Mouse (Mus musculus): ENCODE results near the gene Sdr42e1. TPM values are rescaled to one million over a fixed set of nuclear protein-coding genes. Genes with fewer than 3 reads are reported as not detected.
A peak's percentile ranks its signal among the peaks of the same experiment; 100 is the strongest.

Gene Sdr42e1
- polyA plus RNA-seq, 1 experiment = 1.0 TPM

GRCm38 (mm10) chr8:117634406-117634805 is 39.1 kb downstream of the Sdr42e1 start:
- H3K4me3 ChIP-seq (ENCODE audit: insufficient read depth, low read length) = no peak overlapping the region
- no peaks in the 10 kb centered on the region for H3K4me1 ChIP-seq (ENCODE audit: control insufficient read depth, insufficient read depth, low read length)
- no peak overlapping the region for H3K27ac ChIP-seq (ENCODE audit: insufficient read depth, low read length)
- TF ChIP-seq CTCF (IDR thresholded peaks at IDR 0.05; ENCODE audit: borderline replicate concordance, insufficient read depth, low read length) (no peak), POLR2A (IDR thresholded peaks at IDR 0.05; ENCODE audit: low read depth, low read length) (no peak)

- no peak overlapping the region for H3K27ac ChIP-seq (ENCODE audit: insufficient read depth, low read length)
- no peaks in the 10 kb centered on the region for H3K4me1 ChIP-seq (ENCODE audit: control insufficient read depth, insufficient read depth, low read length)
- no peak overlapping the region for H3K4me3 ChIP-seq (ENCODE audit: insufficient read depth, low read length)
- no peak for TF ChIP-seq POLR2A (IDR thresholded peaks at IDR 0.05; ENCODE audit: low read depth, low read length)
- no peak for TF ChIP-seq CTCF (IDR thresholded peaks at IDR 0.05; ENCODE audit: borderline replicate concordance, insufficient read depth, low read length)
Measured at GRCm38 (mm10) chr8:117632532-117632931, 41.0 kb downstream of the Sdr42e1 start.

- no peaks in the 10 kb centered on the region for H3K4me1 ChIP-seq (ENCODE audit: control insufficient read depth, insufficient read depth, low read length)
- no peak overlapping the region for H3K4me3 ChIP-seq (ENCODE audit: insufficient read depth, low read length)
- no peak overlapping the region for H3K27ac ChIP-seq (ENCODE audit: insufficient read depth, low read length)
- no peak for TF ChIP-seq CTCF (IDR thresholded peaks at IDR 0.05; ENCODE audit: borderline replicate concordance, insufficient read depth, low read length)
- no peak for TF ChIP-seq POLR2A (IDR thresholded peaks at IDR 0.05; ENCODE audit: low read depth, low read length)
Measured at GRCm38 (mm10) chr8:117627096-117627495, 46.4 kb downstream of the Sdr42e1 start.

GRCm38 (mm10) chr8:117626040-117626838 is 47.2 kb downstream of the Sdr42e1 start:
- TF ChIP-seq CTCF (IDR thresholded peaks at IDR 0.05; ENCODE audit: borderline replicate concordance, insufficient read depth, low read length) (peak; percentile 80), POLR2A (IDR thresholded peaks at IDR 0.05; ENCODE audit: low read depth, low read length) (no peak)
- no peak overlapping the region for H3K27ac ChIP-seq (ENCODE audit: insufficient read depth, low read length)
- no peaks in the 10 kb centered on the region for H3K4me1 ChIP-seq (ENCODE audit: control insufficient read depth, insufficient read depth, low read length)
- H3K4me3 ChIP-seq (ENCODE audit: insufficient read depth, low read length) = no peak overlapping the region

GRCm38 (mm10) chr8:117612861-117613260 is 60.6 kb downstream of the Sdr42e1 start:
- no peak overlapping the region for H3K4me3 ChIP-seq (ENCODE audit: insufficient read depth, low read length)

More at GRCm38 (mm10) chr8:117612861-117613260, 60.6 kb downstream of the Sdr42e1 start:
- H3K27ac ChIP-seq (ENCODE audit: insufficient read depth, low read length) = no peak overlapping the region
- TF ChIP-seq POLR2A (IDR thresholded peaks at IDR 0.05; ENCODE audit: low read depth, low read length) = no peak
- H3K4me1 ChIP-seq (ENCODE audit: control insufficient read depth, insufficient read depth, low read length) = no peaks in the 10 kb centered on the region

Other genes starting within 250 kb of the Sdr42e1 start
- 2.6 and 3.2 TPM in 2 replicates for gene Plcg2, start 175.4 kb downstream of the Sdr42e1 start, polyA plus RNA-seq (2011; ENCODE audit: insufficient read length, low read depth, missing spikeins)
- gene Hsd17b2, start 28.2 kb upstream of the Sdr42e1 start, polyA plus RNA-seq (2011; ENCODE audit: insufficient read length, low read depth, missing spikeins) = not detected in 2 replicates
- 48.9 and 52.4 TPM in 2 replicates for gene Mphosph6, start 128.3 kb upstream of the Sdr42e1 start, polyA plus RNA-seq (2011; ENCODE audit: insufficient read length, low read depth, missing spikeins)

All from embryonic fibroblast, embryonic 13.5 days (primary cell).